Mouse (Mus musculus) hindbrain, embryonic 12.5 days (tissue): Measurements from ENCODE around the gene Nrm. TPM values are rescaled to one million over a fixed set of nuclear protein-coding genes. Genes with fewer than 3 reads are reported as not detected.

Experiments
- ATAC-seq: fragments of 200-750 bp; cut with Nextera tagmentation; 2 replicates; pipeline ENCODE4 v1.8.0; 2017; ENCODE audit warnings: moderate TSS enrichment; ENCODE audit not compliant: low FRiP score
- H3K27ac ChIP-seq: fragments of 300-500 bp; sonication (generic); 2 replicates; pipeline ENCODE4 v1.5.1; 2016; ENCODE audit warnings: mild to moderate bottlenecking
- H3K27me3 ChIP-seq: fragments of 300-500 bp; sonication (generic); 2 replicates; pipeline ENCODE4 v1.6.1; 2016; ENCODE audit warnings: mild to moderate bottlenecking
- H3K36me3 ChIP-seq: fragments of 300-500 bp; sonication (generic); 2 replicates; pipeline ENCODE4 v1.6.1; 2016; ENCODE audit warnings: mild to moderate bottlenecking
- H3K4me1 ChIP-seq: fragments of 300-500 bp; sonication (generic); 2 replicates; pipeline ENCODE4 v1.6.1; 2016
- H3K4me2 ChIP-seq: fragments of 300-500 bp; sonication (generic); replicated peaks from 2 replicates; pipeline ENCODE4 v1.6.1; 2016; ENCODE audit warnings: mild to moderate bottlenecking
- H3K4me3 ChIP-seq: fragments of 300-500 bp; sonication (generic); 2 replicates; pipeline ENCODE4 v1.5.1; 2016; ENCODE audit warnings: mild to moderate bottlenecking
- H3K9ac ChIP-seq: fragments of 300-500 bp; sonication (generic); 2 replicates; pipeline ENCODE4 v1.6.1; 2016; ENCODE audit warnings: mild to moderate bottlenecking, moderate library complexity
- H3K9me3 ChIP-seq: fragments of 300-500 bp; sonication (generic); replicated peaks from 2 replicates; pipeline ENCODE4 v1.6.1; 2016; ENCODE audit warnings: mild to moderate bottlenecking
- WGBS: fragments of 180-500 bp; shearing (Covaris S2); methylation state at CpG from one replicate; pipeline ENCODE4 v1.1.7; 2016; 5-methylcytosine and 5-hydroxymethylcytosine counted together
- microRNA-seq: library from miRNA; unstranded; fragments of <30 nt; microRNA quantifications from one replicate; pipeline ENCODE4, GENCODE M21; 2017
- polyA plus RNA-seq: library from polyadenylated mRNA; unstranded; fragments of >200 nt; fragmentation: Nextera tagmentation; extraction: Ambion mirVana; gene quantifications from 2 replicates; pipeline ENCODE4 v1.2.1, GENCODE M21; 2016

The Nrm gene
- polyA plus RNA-seq, 1 experiment from 2014 or later: 36.0 TPM

DNA sequence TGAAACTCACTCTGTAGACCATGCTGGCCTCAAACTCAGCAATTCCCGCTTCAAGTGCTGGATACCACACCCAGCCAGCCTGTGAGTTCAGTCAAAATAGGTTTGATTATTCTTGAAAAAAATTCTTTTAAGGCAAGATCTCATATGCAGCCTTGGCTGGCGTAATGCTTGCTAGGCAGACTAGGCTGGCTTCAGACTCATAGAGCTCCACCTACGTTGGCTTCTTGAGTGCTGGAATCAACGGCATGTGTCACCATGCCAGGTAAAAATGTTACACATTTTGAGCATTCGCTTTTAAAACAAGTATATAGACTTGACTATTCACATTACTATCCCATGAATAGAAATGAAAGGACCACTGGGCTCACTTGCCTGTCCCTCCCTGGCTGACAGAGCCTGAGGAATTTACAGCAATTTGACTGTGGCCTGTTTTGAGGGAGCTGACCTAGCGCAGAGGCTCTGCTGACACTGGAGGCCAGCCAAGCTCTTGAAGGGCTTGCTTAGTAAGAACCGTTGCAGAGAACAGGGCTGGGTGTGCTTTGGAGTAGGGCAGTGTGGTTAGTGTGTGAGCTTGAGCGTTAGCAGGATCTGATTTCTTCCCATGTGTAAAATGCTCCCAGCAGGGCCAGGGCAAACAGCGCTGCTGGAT is 42.3 kb downstream of the Nrm start:
- H3K36me3 ChIP-seq: peaks cover 89% of the 10 kb centered on the region
- WGBS: 95% methylated on average over 9 of the region's 9 CpGs

DNA sequence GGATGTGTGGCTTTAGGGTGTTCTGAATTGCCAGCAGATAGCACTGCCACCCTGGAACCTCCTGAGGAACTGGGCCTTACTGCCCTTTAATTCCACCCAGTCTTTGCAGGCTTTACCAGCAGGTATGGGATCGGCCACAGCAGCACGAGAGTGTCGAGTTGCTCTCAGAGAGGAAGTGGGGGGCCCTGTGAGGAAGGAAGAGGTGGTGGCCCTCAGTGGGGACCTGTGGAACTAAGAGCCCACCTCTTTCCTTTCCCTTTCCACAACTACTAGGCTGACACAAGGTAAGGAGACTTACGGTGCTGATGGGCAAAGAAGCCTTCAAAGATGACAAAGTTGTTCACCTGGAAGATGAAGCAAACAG is 42.9 kb downstream of the Nrm start:
- Histone ChIP-seq H3K27ac (no peak overlapping the region), H3K9me3 (no peaks in the 10 kb centered on the region), H3K27me3 (no peaks in the 10 kb centered on the region), H3K4me3 (no peak overlapping the region), H3K36me3 (peaks cover 88% of the 10 kb centered on the region), H3K9ac (no peak overlapping the region), H3K4me2 (no peak overlapping the region), H3K4me1 (peaks cover 14% of the 10 kb centered on the region)
- WGBS: 90% methylated on average over 4 of the region's 4 CpGs
- no peak for ATAC-seq

More for the DNA sequence above, 42.3 kb downstream of the Nrm start:
- no peak for ATAC-seq
- Histone ChIP-seq H3K4me3 (no peak overlapping the region), H3K9me3 (no peaks in the 10 kb centered on the region), H3K4me2 (no peak overlapping the region), H3K4me1 (peaks cover 9% of the 10 kb centered on the region), H3K9ac (no peak overlapping the region), H3K27ac (no peak overlapping the region), H3K27me3 (no peaks in the 10 kb centered on the region)

DNA sequence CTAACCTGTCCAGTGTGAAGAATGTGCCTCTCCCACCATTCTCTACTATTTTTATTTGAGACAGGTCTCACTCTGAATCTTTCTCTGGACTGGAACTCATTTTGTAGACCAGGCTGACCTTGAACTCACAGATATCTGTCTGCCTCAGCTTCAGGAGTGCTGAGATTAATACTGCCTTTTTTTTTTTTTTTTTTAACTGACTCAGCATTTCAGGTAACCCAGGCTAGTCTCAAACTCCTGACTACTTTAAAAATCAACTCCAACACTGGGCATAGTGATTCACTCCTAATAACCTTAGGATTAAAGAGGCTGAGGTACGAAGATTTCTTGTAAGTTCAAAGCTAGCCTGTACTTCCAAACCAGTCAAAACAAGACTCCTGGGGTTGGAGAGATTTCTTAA is 44.5 kb downstream of the Nrm start:
- H3K27ac ChIP-seq: no peak overlapping the region
- H3K4me2 ChIP-seq: no peak overlapping the region
- 92% methylated on average over 1 of the region's 1 CpGs for WGBS
- H3K4me1 ChIP-seq: peaks cover 19% of the 10 kb centered on the region
- no peaks in the 10 kb centered on the region for H3K9me3 ChIP-seq
- H3K9ac ChIP-seq: no peak overlapping the region
- H3K36me3 ChIP-seq: peaks cover 72% of the 10 kb centered on the region
- no peaks in the 10 kb centered on the region for H3K27me3 ChIP-seq
- no peak for ATAC-seq
- H3K4me3 ChIP-seq: no peak overlapping the region

DNA sequence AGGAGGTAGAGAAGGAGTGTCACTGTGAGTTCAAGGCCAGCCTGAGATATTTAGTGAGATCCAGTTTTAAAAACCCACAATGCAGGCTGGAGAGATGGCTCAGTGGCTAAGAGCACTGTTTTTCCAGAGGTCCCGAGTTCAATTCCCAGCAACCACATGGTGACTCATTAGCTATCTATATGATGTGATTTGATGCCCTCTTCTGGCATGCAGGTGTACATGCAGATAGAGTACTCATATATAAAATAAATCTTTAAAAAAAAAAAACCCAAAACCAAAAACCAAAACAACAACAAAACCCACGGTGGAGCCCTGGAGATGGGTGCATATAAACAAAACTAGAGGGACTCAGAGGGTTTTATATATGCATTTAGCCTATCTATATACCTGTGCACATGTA is 46.5 kb downstream of the Nrm start:
- peaks cover 19% of the 10 kb centered on the region for H3K4me1 ChIP-seq
- H3K9ac ChIP-seq: no peak overlapping the region
- no peak overlapping the region for H3K27ac ChIP-seq
- H3K9me3 ChIP-seq: no peaks in the 10 kb centered on the region
- no peak for ATAC-seq
- 93% methylated on average over 2 of the region's 2 CpGs for WGBS
- H3K36me3 ChIP-seq: peaks cover 69% of the 10 kb centered on the region
- no peak overlapping the region for H3K4me3 ChIP-seq
- H3K4me2 ChIP-seq: peak overlapping the region; percentile 95
- H3K27me3 ChIP-seq: no peaks in the 10 kb centered on the region

DNA sequence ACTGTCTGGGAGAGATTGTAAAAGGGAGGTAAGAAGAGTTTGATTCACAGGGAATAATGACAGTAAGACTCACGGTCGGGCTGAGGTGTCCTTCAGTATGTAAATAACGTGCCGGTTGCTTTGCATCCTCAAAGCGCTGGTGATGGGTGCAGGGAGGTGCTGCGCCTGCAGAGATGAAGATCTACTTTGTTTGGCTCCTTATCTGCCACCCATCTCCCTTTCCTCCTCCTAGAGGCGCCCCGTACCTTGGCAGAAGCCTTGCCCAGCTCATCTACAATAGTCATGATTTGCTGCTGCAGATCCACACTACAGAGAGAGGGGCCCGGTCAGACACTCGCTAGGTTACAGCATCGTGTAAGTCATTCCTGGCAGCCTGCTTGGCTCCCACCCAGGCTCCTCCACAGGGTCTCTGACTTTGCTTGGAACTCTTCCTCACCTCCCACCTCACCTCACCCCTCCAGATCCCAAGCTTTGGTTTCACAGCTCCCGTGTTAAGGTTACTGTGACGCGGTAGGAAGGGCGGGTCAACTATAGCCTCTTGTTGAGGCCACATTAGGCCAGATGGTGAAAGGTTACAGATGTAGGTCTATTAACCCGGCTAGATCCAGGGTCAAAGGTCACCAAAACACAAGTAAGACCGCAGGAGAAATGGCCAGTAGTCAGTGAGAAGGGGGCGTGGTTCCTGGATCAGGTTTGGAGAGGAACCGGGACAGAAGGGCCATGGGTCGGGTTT is 48.2 kb downstream of the Nrm start:
- Histone ChIP-seq H3K9me3 (no peaks in the 10 kb centered on the region), H3K9ac (peak overlapping the region; percentile 88), H3K4me2 (peak overlapping the region; percentile 95), H3K4me3 (peak overlapping the region; percentile 74), H3K4me1 (peaks cover 19% of the 10 kb centered on the region), H3K27ac (peak overlapping the region; percentile 85), H3K27me3 (no peaks in the 10 kb centered on the region), H3K36me3 (peaks cover 66% of the 10 kb centered on the region)
- ATAC-seq: peak; percentile 48
- WGBS: 20% methylated on average over 20 of the region's 20 CpGs

DNA sequence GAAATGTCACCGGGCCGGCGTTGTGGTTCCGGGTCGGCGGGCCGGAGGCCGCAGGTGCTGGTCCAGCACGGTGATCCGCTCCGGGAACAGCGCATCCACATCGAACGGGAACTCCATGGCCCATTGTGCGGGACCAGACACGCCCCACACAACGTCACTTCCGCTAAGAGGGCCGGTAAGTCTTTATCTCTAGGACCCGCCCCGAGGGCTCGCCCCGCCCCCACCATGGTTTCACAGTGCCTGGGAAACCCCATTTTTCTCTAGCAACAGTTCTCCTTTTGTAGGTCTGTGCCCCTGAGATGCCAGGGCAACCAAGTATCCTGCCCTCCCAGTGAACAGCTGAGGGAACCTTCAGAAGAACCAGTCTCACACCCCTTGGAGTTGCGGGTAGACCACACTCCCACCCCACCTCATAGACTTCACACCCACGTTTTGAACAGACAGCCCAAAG is 48.8 kb downstream of the Nrm start, which contains the start of gene Atat1:
Gene Atat1, minus strand, starts transcription at position 157 of the 451 bp plus-strand sequence.
- peaks cover 22% of the 10 kb centered on the region for H3K4me1 ChIP-seq
- H3K9me3 ChIP-seq: no peaks in the 10 kb centered on the region
- no peaks in the 10 kb centered on the region for H3K27me3 ChIP-seq
- peaks cover 61% of the 10 kb centered on the region for H3K36me3 ChIP-seq
- H3K4me2 ChIP-seq: peak within 1 kb of the TSS; percentile 95
- WGBS: 2% methylated on average over 25 of the region's 25 CpGs
- peak within 1 kb of the TSS; percentile 74 for H3K4me3 ChIP-seq
- H3K27ac ChIP-seq: peak within 1 kb of the TSS; percentile 85
- peak within 1 kb of the TSS; percentile 88 for H3K9ac ChIP-seq
- peak; percentile 93 for ATAC-seq

DNA sequence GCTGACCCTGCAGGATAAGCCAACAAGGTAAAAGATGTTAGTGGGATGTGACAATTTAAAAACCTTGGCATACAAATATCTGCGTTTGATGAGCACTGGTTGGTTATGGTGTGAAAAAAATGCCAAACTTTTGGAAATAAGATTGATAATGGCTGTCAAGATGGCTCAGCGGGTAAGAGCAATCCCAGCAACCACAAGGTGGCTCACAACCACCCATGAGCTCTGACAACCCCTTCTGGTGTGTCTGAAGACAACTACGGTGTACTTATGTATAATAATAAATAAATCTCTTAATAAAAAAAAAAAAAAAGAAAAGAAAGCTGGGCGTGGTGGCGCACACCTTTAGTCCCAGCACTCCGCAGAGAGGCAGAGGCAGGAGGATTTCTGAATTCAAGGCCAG is 53.9 kb downstream of the Nrm start:
- Histone ChIP-seq H3K27me3 (no peaks in the 10 kb centered on the region), H3K9me3 (no peaks in the 10 kb centered on the region), H3K36me3 (peaks cover 29% of the 10 kb centered on the region; the same call in 1 of the 2 replicates), H3K27ac (no peak overlapping the region), H3K9ac (no peak overlapping the region), H3K4me1 (peaks cover 19% of the 10 kb centered on the region), H3K4me3 (peak overlapping the region; percentile 65; the same call in 1 of the 2 replicates), H3K4me2 (peak overlapping the region; percentile 69; the same call in 1 of the 2 replicates)
- 86% methylated on average over 6 of the region's 6 CpGs for WGBS
- ATAC-seq: no peak

Small RNA genes lying within 50 kb of the gene (microRNA-seq; reads per million reads assigned to microRNA genes)
- gene Gm28033: 1.6 reads per million

Other genes starting within 250 kb of the Nrm start
- not detected in 2 replicates for gene Gm9573, start 234.7 kb upstream of the Nrm start, polyA plus RNA-seq
- 0.15 and 0.20 TPM in 2 replicates for gene Mucl3, start 217.6 kb upstream of the Nrm start, polyA plus RNA-seq
- 16.5 and 16.9 TPM in 2 replicates for gene Vars2, start 193.7 kb upstream of the Nrm start, polyA plus RNA-seq
- gene Gtf2h4, start 187.6 kb upstream of the Nrm start, polyA plus RNA-seq: 34.7 and 37.7 TPM in 2 replicates
- gene Ddr1, start 156.7 kb upstream of the Nrm start, polyA plus RNA-seq: 168 and 182 TPM in 2 replicates
- 5.8 and 6.3 TPM in 2 replicates for gene Ier3, start 39.6 kb upstream of the Nrm start, polyA plus RNA-seq
- 50.9 and 60.3 TPM in 2 replicates for gene Flot1, start 38.1 kb upstream of the Nrm start, polyA plus RNA-seq
- 1,505 and 1,511 TPM in 2 replicates for gene Tubb5, start 23.0 kb upstream of the Nrm start, polyA plus RNA-seq
- 14.4 and 18.2 TPM in 2 replicates for gene Mdc1, start 19.8 kb upstream of the Nrm start, polyA plus RNA-seq
- gene Ppp1r18, start 4.3 kb downstream of the Nrm start, polyA plus RNA-seq: 31.5 and 32.3 TPM in 2 replicates
- gene Dhx16, start 18.5 kb downstream of the Nrm start, polyA plus RNA-seq: 45.2 and 46.0 TPM in 2 replicates
- 25.7 and 28.7 TPM in 2 replicates for gene 2310061I04Rik, start 36.1 kb downstream of the Nrm start, polyA plus RNA-seq
- gene Atat1, start 48.8 kb downstream of the Nrm start, polyA plus RNA-seq: 294 and 303 TPM in 2 replicates
- 46.8 and 51.1 TPM in 2 replicates for gene Mrps18b, start 55.1 kb downstream of the Nrm start, polyA plus RNA-seq
- gene Ppp1r10, start 55.1 kb downstream of the Nrm start, polyA plus RNA-seq: 58.3 and 68.2 TPM in 2 replicates
- gene Abcf1, start 108.4 kb downstream of the Nrm start, polyA plus RNA-seq: 109 and 119 TPM in 2 replicates
- gene Gnl1, start 118.5 kb downstream of the Nrm start, polyA plus RNA-seq: 54.9 and 57.7 TPM in 2 replicates
- gene Prr3, start 118.9 kb downstream of the Nrm start, polyA plus RNA-seq: 53.4 and 61.0 TPM in 2 replicates
- gene H2-T24, start 159.2 kb downstream of the Nrm start, polyA plus RNA-seq: 5.5 and 5.6 TPM in 2 replicates
- gene H2-T23, start 171.5 kb downstream of the Nrm start, polyA plus RNA-seq: 4.5 and 5.1 TPM in 2 replicates
- 7.8 and 9.2 TPM in 2 replicates for gene H2-T22, start 181.4 kb downstream of the Nrm start, polyA plus RNA-seq
- gene Gm6034, start 181.6 kb downstream of the Nrm start, polyA plus RNA-seq: not detected in 2 replicates
- gene Gm11127, start 197.1 kb downstream of the Nrm start, polyA plus RNA-seq: not detected in 2 replicates